Mouse (Mus musculus): ENCODE results near the gene Coa7.
"Not testable (repeated sequence)": the region's sequence is repeated elsewhere in the genome, so short reads cannot be mapped to it uniquely, and the experiment has no call there.

Coa7 gene

GRCm38 (mm10) chr4:108339277-108339690 is 11.3 kb downstream of the Coa7 start:
- no peak for DNase-seq (ENCODE audit: low read depth, low spot score)

GRCm38 (mm10) chr4:108344631-108345083 is 16.7 kb downstream of the Coa7 start:
- no peak for DNase-seq (ENCODE audit: low read depth, low spot score)

- no peak for DNase-seq (ENCODE audit: low read depth, low spot score)
Observed at GRCm38 (mm10) chr4:108345826-108346225, 17.9 kb downstream of the Coa7 start.

- no peak for DNase-seq (ENCODE audit: low read depth, low spot score)
Observed at GRCm38 (mm10) chr4:108347111-108347510, 19.2 kb downstream of the Coa7 start.

GRCm38 (mm10) chr4:108348256-108348875 is 20.4 kb downstream of the Coa7 start:
- DNase-seq (ENCODE audit: low read depth, low spot score), result no peak

- DNase-seq (ENCODE audit: low read depth, low spot score), result no peak
Observed at GRCm38 (mm10) chr4:108349064-108349463, 21.1 kb downstream of the Coa7 start.

GRCm38 (mm10) chr4:108349836-108350547 is 22.1 kb downstream of the Coa7 start:
- DNase-seq (ENCODE audit: low read depth, low spot score), result no peak

- DNase-seq (ENCODE audit: low read depth, low spot score), result peak; percentile 81
Observed at GRCm38 (mm10) chr4:108350819-108351218, 22.9 kb downstream of the Coa7 start.

GRCm38 (mm10) chr4:108353591-108353990 is 25.7 kb downstream of the Coa7 start:
- not testable (repeated sequence) for DNase-seq (ENCODE audit: low read depth, low spot score)

GRCm38 (mm10) chr4:108357458-108357857 is 29.5 kb downstream of the Coa7 start:
- no peak for DNase-seq (ENCODE audit: low read depth, low spot score)

- DNase-seq (ENCODE audit: low read depth, low spot score), result no peak
Observed at GRCm38 (mm10) chr4:108358498-108358897, 30.6 kb downstream of the Coa7 start.

- peak; percentile 92 for DNase-seq (ENCODE audit: low read depth, low spot score)
Observed at GRCm38 (mm10) chr4:108360136-108361055, 32.5 kb downstream of the Coa7 start.

- DNase-seq (ENCODE audit: low read depth, low spot score), result peak; percentile 80
Observed at GRCm38 (mm10) chr4:108362321-108363261, 34.7 kb downstream of the Coa7 start.

- no peak for DNase-seq (ENCODE audit: low read depth, low spot score)
Observed at GRCm38 (mm10) chr4:108363355-108364110, 35.6 kb downstream of the Coa7 start.

- no peak for DNase-seq (ENCODE audit: low read depth, low spot score)
Observed at GRCm38 (mm10) chr4:108364111-108364476, 36.2 kb downstream of the Coa7 start.

GRCm38 (mm10) chr4:108369254-108369653 is 41.3 kb downstream of the Coa7 start:
- DNase-seq (ENCODE audit: low read depth, low spot score), result no peak

- DNase-seq (ENCODE audit: low read depth, low spot score), result no peak
Observed at GRCm38 (mm10) chr4:108370409-108370808, 42.5 kb downstream of the Coa7 start.

GRCm38 (mm10) chr4:108371421-108371820 is 43.5 kb downstream of the Coa7 start:
- no peak for DNase-seq (ENCODE audit: low read depth, low spot score)

- DNase-seq (ENCODE audit: low read depth, low spot score), result no peak
Observed at GRCm38 (mm10) chr4:108372166-108372565, 44.2 kb downstream of the Coa7 start.

GRCm38 (mm10) chr4:108379476-108379875 is 51.5 kb downstream of the Coa7 start:
- DNase-seq (ENCODE audit: low read depth, low spot score), result no peak

Measured in embryo, embryonic 11.5 days (tissue).